Mouse (Mus musculus) frontal cortex, adult 2 months (tissue): ENCODE measurements around the gene Gm10717. TPM values are rescaled to one million over a fixed set of nuclear protein-coding genes. Genes with fewer than 3 reads are reported as not detected.
"Not testable (repeated sequence)": the region's sequence is repeated elsewhere in the genome, so short reads cannot be mapped to it uniquely, and the experiment has no call there.

Experiments used
- DNase-seq, 2 experiments: peaks; one replicate each; pipeline ENCODE4 v3.0.0; 2022; ENCODE audit warnings: low spot score in 1 of 2; ENCODE audit errors: extremely low spot score in 1 of 2
- polyA plus RNA-seq: library from polyadenylated mRNA; depleted of rRNA; stranded (reverse); fragments of >200 nt; gene quantifications from 2 replicates; pipeline ENCODE4 v1.2.3, GENCODE M21; 2012; rRNA removed

Gene Gm10717
- not detected in 2 replicates for polyA plus RNA-seq

GRCm38 (mm10) chr9:3024912-3025467 is at the start of gene Gm10717:
Gene Gm10717 (plus strand): TSS chr9:3025417.
- peak; percentile 20 to 44 for DNase-seq

- not testable (repeated sequence) for DNase-seq
These were observed 24.7 kb upstream of the Gm10717 start, which contains the start of gene Gm10722 for GRCm38 (mm10) chr9:3000445-3000972. Gene Gm10722 (plus strand): TSS chr9:3000922.

- peak in 1 of 2 experiments; percentile 10 for DNase-seq
These were observed 24.2 kb upstream of the Gm10717 start for GRCm38 (mm10) chr9:3001006-3001405.

GRCm38 (mm10) chr9:3001948-3002659 is 23.1 kb upstream of the Gm10717 start:
- DNase-seq, result peak; percentile 100

GRCm38 (mm10) chr9:3002794-3003396 is 22.3 kb upstream of the Gm10717 start, which contains the start of gene Gm11168:
Gene Gm11168 (plus strand): TSS chr9:3003346.
- not testable (repeated sequence) for DNase-seq

- DNase-seq, result not testable (repeated sequence)
These were observed 19.0 kb upstream of the Gm10717 start for GRCm38 (mm10) chr9:3006179-3006578.

- peak; percentile 95 to 100 for DNase-seq
These were observed 18.6 kb upstream of the Gm10717 start for GRCm38 (mm10) chr9:3006636-3007035.

- not testable (repeated sequence) for DNase-seq
These were observed 17.9 kb upstream of the Gm10717 start for GRCm38 (mm10) chr9:3007272-3007671.

DNA sequence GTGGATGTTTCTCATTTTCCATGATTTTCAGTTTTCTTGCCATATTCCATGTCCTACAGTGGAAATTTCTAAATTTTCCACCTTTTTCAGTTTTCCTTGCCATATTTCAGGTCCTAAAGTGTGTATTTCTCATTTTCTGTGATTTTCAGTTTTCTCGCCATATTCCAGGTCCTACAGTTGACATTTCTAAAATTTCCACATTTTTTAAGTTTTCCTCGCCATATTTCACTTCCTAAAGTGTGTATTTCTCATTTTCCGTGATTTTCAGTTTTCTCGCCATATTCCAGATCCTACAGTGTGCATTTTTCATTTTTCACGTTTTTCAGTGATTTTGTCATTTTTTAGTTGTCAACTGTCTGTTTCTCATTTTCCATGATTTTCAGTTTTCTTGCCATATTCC is 15.9 kb upstream of the Gm10717 start:
- DNase-seq, result not testable (repeated sequence)

- not testable (repeated sequence) for DNase-seq
These were observed 13.1 kb upstream of the Gm10717 start for GRCm38 (mm10) chr9:3012054-3012621.

DNA sequence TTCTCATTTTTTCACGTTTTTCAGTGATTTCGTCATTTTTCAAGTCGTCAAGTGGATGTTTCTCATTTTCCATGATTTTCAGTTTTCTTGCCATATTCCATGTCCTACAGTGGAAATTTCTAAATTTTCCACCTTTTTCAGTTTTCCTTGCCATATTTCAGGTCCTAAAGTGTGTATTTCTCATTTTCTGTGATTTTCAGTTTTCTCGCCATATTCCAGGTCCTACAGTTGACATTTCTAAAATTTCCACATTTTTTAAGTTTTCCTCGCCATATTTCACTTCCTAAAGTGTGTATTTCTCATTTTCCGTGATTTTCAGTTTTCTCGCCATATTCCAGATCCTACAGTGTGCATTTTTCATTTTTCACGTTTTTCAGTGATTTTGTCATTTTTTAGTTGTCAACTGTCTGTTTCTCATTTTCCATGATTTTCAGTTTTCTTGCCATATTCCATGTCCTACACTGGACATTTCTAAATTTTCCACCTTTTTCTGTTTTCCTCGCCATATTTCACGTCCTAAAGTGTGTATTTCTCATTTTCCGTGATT is 12.4 kb upstream of the Gm10717 start, which contains the start of gene Gm10721:
Gm10721 (plus strand) TSS at position 408 of the 547 bp plus-strand sequence.
- DNase-seq, result not testable (repeated sequence)

GRCm38 (mm10) chr9:3015354-3015753 is 9.9 kb upstream of the Gm10717 start, which contains the start of gene Gm10720:
Gene Gm10720 (plus strand): TSS chr9:3015654.
- not testable (repeated sequence) for DNase-seq

- not testable (repeated sequence) for DNase-seq
These were observed 9.3 kb upstream of the Gm10717 start for GRCm38 (mm10) chr9:3015896-3016295.

DNA sequence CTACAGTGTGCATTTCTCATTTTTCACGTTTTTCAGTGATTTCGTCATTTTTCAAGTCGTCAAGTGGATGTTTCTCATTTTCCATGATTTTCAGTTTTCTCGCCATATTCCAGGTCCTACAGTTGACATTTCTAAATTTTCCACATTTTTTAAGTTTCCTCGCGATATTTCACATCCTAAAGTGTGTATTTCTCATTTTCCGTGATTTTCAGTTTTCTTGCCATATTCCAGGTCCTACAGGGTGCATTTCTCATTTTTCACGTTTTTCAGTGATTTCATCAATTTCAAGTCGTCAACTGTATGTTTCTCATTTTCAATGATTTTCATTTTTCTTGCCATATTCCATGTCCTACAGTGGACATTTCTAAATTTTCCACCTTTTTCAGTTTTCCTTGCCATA is 8.1 kb upstream of the Gm10717 start, which contains the start of gene Gm10719:
Gm10719 (plus strand) TSS at position 301 of the 400 bp plus-strand sequence.
- DNase-seq, result not testable (repeated sequence)

GRCm38 (mm10) chr9:3018944-3019343 is 6.3 kb upstream of the Gm10717 start:
- not testable (repeated sequence) for DNase-seq

DNA sequence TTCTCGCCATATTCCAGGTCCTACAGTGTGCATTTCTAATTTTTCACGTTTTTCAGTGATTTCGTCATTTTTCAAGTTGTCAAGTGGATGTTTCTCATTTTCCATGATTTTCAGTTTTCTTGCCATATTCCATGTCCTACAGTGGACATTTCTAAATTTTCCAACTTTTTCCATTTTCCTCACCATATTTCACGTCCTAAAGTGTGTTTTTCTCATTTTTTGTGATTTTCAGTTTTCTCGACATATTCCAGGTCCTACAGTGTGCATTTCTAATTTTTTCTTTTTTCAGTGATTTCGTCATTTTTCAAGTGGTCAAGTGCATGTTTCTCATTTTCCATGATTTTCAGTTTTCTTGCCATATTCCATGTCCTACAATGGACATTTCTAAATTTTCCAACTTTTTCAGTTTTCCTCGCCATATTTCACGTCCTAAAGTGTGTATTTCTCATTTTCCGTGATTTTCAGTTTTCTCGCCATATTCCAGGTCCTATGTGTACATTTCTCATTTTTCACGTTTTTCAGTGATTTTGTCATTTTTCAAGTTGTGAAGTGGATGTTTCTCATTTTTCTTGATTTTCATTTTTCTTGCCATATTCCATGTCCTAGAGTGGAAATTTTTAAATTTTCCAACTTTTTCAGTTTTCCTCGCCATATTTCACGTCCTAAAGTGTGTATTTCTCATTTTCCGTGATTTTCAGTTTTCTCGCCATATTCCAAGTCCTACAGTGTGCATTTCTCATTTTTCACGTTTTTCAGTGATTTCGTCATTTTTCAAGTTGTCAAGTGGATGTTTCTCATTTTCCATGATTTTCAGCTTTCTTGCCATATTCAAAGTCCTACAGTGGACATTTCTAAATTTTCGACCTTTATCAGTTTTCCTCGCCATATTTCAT is 5.1 kb upstream of the Gm10717 start:
- peak; percentile 60 to 80 for DNase-seq

DNA sequence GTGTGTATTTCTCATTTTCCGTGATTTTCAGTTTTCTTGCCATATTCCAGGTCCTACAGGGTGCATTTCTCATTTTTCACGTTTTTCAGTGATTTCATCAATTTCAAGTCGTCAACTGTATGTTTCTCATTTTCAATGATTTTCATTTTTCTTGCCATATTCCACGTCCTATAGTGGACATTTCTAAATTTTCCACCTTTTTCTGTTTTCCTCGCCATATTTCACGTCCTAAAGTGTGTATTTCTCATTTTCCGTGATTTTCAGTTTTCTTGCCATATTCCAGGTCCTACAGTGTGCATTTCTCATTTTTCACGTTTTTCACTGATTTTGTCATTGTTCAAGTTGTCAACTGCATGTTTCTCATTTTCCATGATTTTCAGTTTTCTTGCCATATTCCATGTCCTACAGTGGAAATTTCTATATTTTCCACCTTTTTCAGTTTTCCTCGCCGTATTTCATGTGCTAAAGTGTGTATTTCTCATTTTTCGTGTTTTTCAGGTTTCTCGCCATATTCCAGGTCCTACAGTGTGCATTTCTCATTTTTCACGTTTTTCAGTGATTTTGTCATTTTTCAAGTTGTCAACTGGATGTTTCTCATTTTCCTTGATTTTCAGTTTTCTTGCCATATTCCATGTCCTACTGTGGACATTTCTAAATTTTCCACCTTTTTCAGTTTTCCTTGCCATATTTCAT is 2.8 kb upstream of the Gm10717 start:
- peak; percentile 84 to 86 for DNase-seq

DNA sequence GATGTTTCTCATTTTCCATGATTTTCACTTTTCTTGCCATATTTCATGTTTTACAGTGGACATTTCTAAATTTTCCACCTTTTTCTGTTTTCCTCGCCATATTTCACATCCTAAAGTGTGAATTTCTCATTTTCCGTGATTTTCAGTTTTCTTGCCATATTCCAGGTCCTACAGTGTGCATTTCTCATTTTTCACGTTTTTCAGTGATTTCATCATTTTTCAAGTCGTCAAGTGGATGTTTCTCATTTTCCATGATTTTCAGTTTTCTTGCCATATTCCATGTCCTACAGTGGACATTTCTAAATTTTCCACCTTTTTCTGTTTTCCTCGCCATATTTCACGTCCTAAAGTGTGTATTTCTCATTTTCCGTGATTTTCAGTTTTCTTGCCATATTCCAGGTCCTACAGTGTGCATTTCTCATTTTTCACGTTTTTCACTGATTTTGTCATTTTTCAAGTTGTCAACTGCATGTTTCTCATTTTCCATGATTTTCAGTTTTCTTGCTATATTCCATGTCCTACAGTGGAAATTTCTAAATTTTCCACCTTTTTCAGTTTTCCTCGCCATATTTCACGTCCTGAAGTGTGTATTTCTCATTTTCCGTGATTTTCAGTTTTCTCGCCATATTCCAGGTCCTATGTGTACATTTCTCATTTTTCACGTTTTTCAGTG is 1.8 kb upstream of the Gm10717 start, which contains the start of gene Gm10718:
Gm10718 (plus strand) TSS at position 236 of the 673 bp plus-strand sequence.
- peak; percentile 34 to 46 for DNase-seq
